Mouse (Mus musculus): ENCODE measurements around the gene Fam78a.

DNA sequence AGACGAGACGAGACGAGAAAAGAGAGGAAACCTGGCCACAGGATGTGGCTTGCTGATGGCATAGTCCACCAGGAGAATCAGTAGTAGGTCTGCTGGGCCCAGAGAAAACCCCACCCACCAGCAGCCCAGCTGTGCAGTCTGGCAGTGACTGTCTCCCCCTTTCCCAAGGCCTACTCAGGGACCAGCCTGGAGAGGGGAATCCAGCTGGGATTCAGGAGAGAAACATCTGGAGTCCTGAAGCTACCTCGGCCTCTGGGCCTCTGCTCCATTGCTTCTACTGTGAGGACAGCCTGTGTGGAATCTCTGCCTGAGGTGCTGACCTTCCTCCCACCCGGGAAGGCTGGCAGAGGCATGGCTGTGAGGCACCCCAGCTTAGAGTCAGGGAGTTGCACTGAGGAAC is 36.5 kb upstream of the Fam78a start:
- TF ChIP-seq SIN3A (IDR thresholded peaks at IDR 0.05; ENCODE audit: low read length), result no peak
- no peak for TF ChIP-seq ZMIZ1 (IDR thresholded peaks at IDR 0.05; ENCODE audit: low read depth, low read length)
